ENCODE assay signal across 17 mouse cellular contexts in the genomic region with DNA sequence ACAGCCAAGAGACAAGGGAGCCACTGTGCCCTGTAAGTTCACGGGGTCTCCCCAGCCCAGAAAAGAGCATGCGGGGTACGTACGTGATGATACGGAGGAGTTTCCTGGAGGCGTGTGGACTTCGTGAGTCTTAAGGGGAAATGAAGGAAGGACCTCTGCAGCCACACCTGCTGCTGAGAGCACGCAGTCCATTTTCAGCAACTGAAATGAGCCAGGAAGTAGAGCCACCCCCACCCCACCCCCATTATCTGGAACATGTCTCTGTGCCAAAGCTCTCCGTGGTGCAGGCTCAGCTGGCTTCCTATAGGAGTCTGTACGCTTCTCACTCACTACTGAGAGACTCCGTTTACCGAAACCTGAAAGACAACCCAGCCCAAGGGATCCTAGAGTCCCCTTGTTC.
DNase-seq lines count a peak whose midpoint lies in the region; ATAC-seq and TF ChIP-seq lines count a peak whose summit lies in the region.
"Had no signal": no experiment of that assay in that cellular context is flagged by ENCODE, and none has a peak within 500 bp of the region (broad histone marks: within the 10 kb centered on the region; RNA-seq: fewer than 3 reads in every experiment).

No protein-coding gene starts in this region.

- no peak for TF ChIP-seq POLR2A in testis, adult 2 months (IDR thresholded peaks at IDR 0.05; ENCODE audit: control insufficient read depth, low read depth, low read length)

- 74% methylated on average over 12 of the region's 12 CpGs for WGBS in heart, embryonic 15.5 days
- WGBS in liver, embryonic 12.5 days (ENCODE audit: insufficient replicate concordance), result 77% methylated on average over 12 of the region's 12 CpGs

- H3K9ac ChIP-seq in heart, embryonic 15.5 days, result no peak overlapping the region
- H3K9ac ChIP-seq in liver, embryonic 12.5 days, result no peak overlapping the region
- H3K9ac ChIP-seq: forebrain, embryonic 13.5 days; forebrain, postnatal 0 days; heart, embryonic 13.5 days; hindbrain, embryonic 15.5 days had no signal

- TF ChIP-seq CTCF in gastrocnemius, adult 2 months (IDR thresholded peaks at IDR 0.05), result no peak
- TF ChIP-seq CTCF in testis, adult 2 months (IDR thresholded peaks at IDR 0.05; ENCODE audit: control insufficient read depth, insufficient read depth, insufficient replicate concordance, low read depth, low read length), result no peak

- H3K4me1 ChIP-seq in heart, embryonic 15.5 days (replicated peaks), result peaks cover 48% of the 10 kb centered on the region
- 0 out of 2 replicates have a peak, but pooled peaks cover 2% of the 10 kb centered on the region for H3K4me1 ChIP-seq in testis, adult 2 months (ENCODE audit: control insufficient read depth, insufficient read depth, low read length)
- 0 out of 2 replicates have a peak, but pooled peaks cover 2% of the 10 kb centered on the region for H3K4me1 ChIP-seq in liver, embryonic 12.5 days

- peak overlapping the region; percentile 56 for H3K27ac ChIP-seq in gastrocnemius, adult 2 months
- H3K27ac ChIP-seq in heart, embryonic 15.5 days, result no peak overlapping the region
- no peak overlapping the region for H3K27ac ChIP-seq in testis, adult 2 months (ENCODE audit: control insufficient read depth, insufficient read depth, low read depth, low read length)
- no peak overlapping the region for H3K27ac ChIP-seq in liver, embryonic 12.5 days
- H3K27ac ChIP-seq: embryonic facial prominence, embryonic 10.5 days; forebrain, embryonic 13.5 days; hindbrain, embryonic 15.5 days had no signal

- no peaks in the 10 kb centered on the region for H3K36me3 ChIP-seq in heart, embryonic 15.5 days
- no peaks in the 10 kb centered on the region for H3K36me3 ChIP-seq in testis, adult 2 months (ENCODE audit: control insufficient read depth, insufficient read depth, low read length)
- no peaks in the 10 kb centered on the region for H3K36me3 ChIP-seq in liver, embryonic 12.5 days
- H3K36me3 ChIP-seq: embryonic facial prominence, embryonic 10.5 days; hindbrain, embryonic 15.5 days had no signal

- intact Hi-C loops in gastrocnemius, adult 2 months (cut with DNase I), result no loop called here

- H3K27me3 ChIP-seq in heart, embryonic 15.5 days, result no peaks in the 10 kb centered on the region
- H3K27me3 ChIP-seq in testis, adult 2 months (ENCODE audit: control insufficient read depth, insufficient read depth, low read length), result no peaks in the 10 kb centered on the region
- H3K27me3 ChIP-seq in liver, embryonic 12.5 days (replicated peaks), result peaks cover 39% of the 10 kb centered on the region
- H3K27me3 ChIP-seq: CH12.LX; heart, embryonic 13.5 days; Patski had no signal

- H3K4me2 ChIP-seq in heart, embryonic 15.5 days, result 0 out of 2 replicates have a peak overlapping the region, but pooled peaks have one; percentile 11
- no peak overlapping the region for H3K4me2 ChIP-seq in liver, embryonic 12.5 days
- H3K4me2 ChIP-seq: forebrain, embryonic 13.5 days; heart, embryonic 13.5 days had no signal

- 0 out of 2 replicates have a peak overlapping the region, but pooled peaks have one; percentile 11 for H3K4me3 ChIP-seq in gastrocnemius, adult 2 months
- no peak overlapping the region for H3K4me3 ChIP-seq in heart, embryonic 15.5 days
- peak overlapping the region; percentile 21 for H3K4me3 ChIP-seq in testis, adult 2 months (ENCODE audit: control insufficient read depth, low read depth, low read length)
- no peak overlapping the region for H3K4me3 ChIP-seq in liver, embryonic 12.5 days
- H3K4me3 ChIP-seq: embryonic facial prominence, embryonic 10.5 days; forebrain, embryonic 13.5 days; heart, embryonic 13.5 days; hindbrain, embryonic 15.5 days had no signal

- ATAC-seq in heart, embryonic 15.5 days (replicated peaks; ENCODE audit: insufficient number of reproducible peaks, insufficient read depth, low FRiP score, low read depth), result no peak
- no peak for ATAC-seq in liver, embryonic 12.5 days
- ATAC-seq: forebrain, embryonic 13.5 days; forebrain, postnatal 0 days; intestine, embryonic 16.5 days; Patski had no signal

- H3K9me3 ChIP-seq in heart, embryonic 15.5 days (replicated peaks), result no peaks in the 10 kb centered on the region
- H3K9me3 ChIP-seq in liver, embryonic 12.5 days (replicated peaks), result no peaks in the 10 kb centered on the region
- H3K9me3 ChIP-seq: embryonic facial prominence, embryonic 10.5 days; forebrain, embryonic 13.5 days; heart, embryonic 13.5 days; hindbrain, embryonic 15.5 days had no signal

- DNase-seq in gastrocnemius, adult 2 months, result no peak
- DNase-seq in gastrocnemius, postnatal 10 days, result no peak
- no peak for DNase-seq in heart, postnatal 4 days
- no peak for DNase-seq in testis, postnatal 14 days (ENCODE audit: low spot score)
- DNase-seq: adrenal gland, adult 8-10 months; forebrain, postnatal 0 days; gastrocnemius, postnatal 14 days had no signal

Comparison
In these comparisons a context has a peak if more than half of its experiments do, and no peak if none do; other contexts are left out.
1. H3K4me3 ChIP-seq: peak in gastrocnemius, adult 2 months (single experiment) and testis, adult 2 months (single experiment); none in heart, embryonic 15.5 days (single experiment) and liver, embryonic 12.5 days (single experiment).